Mouse (Mus musculus) T-cell, adult 2 months (primary cell): Measurements from ENCODE around the gene Otub2.

Experiments
- DNase-seq: peaks from one replicate; pipeline ENCODE4 v3.0.0; 2022; ENCODE audit warnings: low spot score

The Otub2 gene

DNA sequence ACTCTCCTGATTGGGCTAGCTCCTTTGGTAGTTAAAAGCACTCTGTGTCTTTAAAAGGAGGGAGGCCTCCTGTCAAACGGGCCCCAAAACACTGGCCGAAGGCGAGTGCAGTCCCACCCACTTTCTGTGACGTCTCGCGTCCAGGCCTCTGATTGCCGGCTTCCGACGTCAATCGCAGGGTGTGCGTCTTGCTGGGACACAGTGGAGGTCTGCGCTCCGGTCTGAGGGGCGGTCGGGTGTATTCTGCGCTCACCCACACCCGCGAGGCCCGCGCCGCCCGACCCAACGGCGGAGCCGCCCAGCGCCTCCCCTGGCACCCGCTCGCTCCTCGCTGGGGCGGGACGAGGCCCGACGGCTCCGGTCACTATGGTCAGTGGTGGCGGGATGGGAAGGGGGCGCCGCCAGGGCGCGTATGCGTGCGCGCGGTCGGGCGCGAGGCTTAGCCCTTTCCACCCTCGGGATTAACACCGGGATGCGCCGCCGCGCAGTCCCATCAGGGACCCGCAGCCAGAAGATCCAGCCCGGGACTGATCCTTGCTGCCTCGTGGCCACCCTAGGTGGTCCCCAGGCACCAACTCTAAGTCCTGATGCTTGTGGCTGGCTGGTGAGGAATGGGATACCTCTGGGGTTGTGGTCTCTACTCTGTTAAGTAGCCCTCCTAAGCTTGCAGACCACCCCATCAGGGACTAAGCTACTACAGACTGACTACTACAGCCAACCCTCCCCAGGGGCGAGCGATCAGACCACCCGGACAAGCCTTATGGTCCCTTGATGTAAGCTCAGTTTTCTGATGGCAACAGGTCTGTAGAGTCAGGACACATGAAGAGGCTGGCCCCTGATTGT lies at the start of gene Otub2:
TSS of gene Otub2 (plus strand) at position 178 of the 843 bp plus-strand sequence.
- peak; percentile 86 for DNase-seq

DNA sequence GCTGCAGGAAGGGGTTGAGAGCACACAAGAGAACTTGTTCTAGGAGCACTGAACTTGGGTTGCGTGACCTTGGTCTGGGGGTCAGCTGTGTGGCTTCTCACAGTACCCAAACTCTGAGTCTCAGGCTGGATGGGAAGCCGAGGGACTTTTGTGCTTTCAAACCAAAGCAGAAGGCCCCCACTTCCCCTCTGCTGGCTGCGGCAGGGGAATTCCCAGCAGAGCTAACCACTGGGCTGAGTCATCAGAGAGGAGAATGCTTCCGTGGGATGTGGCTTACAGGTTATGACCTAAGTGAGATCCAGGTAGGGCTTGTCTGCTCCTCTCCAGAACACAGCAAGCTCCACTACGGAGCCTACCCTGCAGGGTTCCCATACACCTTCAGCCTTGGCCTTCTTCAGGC lies 47.3 kb upstream of the Otub2 start:
- DNase-seq = peak; percentile 91

- DNase-seq = peak; percentile 71
These were observed 45.0 kb upstream of the Otub2 start for GRCm38 (mm10) chr12:103343456-103343855.

DNA sequence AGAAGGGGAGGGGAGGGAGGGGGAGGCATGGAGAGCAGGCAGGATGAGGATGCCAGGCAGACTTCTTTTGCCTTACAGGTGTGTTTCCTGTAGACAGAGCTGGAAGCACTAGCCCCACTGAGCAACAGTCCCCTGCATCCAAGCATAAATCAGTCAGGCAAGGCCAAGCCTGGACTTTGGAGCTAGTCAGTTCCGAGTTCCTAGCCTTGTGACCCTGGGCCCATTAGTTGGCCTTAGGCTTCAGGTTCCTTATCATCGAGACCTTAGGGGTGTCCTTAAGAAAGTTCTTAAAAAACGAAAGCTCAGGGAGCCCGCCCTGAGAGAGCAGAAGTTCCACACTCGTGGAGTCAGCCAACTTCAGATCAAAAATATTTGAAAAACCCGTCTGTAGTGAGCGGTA lies 43.5 kb upstream of the Otub2 start:
- DNase-seq = no peak

- no peak for DNase-seq
These were observed 41.5 kb upstream of the Otub2 start for GRCm38 (mm10) chr12:103346945-103347344.

DNA sequence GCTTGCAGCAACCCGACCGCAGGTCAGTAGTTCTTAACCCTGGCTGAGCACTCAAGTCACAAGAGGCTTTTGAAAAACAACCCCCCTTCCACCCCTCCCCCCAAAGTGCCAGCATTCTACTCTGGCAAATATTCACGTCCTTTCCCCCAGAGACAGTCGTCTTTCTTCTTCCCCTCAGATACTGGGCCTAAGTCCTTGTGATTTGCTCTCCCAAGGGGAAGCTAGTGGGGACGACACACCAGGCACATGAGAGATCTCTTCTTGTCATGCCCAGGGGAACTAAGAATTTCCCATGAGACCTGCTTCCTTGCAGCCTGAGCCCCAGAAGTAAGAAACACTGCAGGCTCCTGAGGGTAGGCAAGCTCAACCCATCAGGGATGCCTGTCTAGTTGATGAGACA lies 41.1 kb upstream of the Otub2 start:
- DNase-seq = no peak

- DNase-seq = peak; percentile 72
These were observed 40.0 kb upstream of the Otub2 start for GRCm38 (mm10) chr12:103348506-103348905.

DNA sequence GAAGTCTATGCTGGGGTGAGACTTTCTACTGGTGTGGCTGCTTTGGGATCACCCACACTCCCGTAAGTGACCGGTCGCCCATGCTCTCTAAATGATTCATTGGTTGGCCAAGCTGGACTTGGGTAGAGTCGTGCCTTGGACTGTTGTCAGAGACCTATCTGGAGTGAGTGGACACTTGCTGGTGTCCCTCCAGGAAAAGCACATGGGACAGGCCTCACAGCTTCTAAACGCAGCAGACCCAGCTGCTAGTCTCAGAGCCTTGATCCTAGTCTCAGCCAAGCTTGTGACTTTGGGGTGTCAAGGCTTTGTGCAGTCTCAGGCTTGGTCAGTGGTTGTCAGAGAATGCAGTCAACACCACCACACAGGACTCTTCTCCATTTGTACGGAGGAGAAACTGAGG lies 35.7 kb upstream of the Otub2 start:
- DNase-seq = no peak

DNA sequence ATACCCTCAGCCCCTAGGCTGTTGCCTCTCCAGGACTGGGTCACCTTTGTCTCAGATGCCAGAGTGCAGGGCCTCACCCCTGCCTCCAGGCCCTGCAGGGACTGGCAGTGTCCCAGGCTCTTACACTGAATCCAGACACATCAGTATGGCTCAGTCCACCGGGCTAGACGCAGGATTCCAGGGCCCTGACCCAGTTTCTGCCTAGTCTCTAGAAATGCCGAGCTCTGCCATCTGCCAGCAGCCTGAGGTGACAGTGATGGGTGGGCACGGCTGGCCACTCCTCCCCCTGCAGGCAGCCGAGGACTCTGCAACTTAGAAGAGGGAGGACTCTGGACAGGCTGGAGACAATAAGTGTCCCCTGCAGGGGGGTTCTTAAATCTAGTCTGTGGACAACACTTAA lies 34.9 kb upstream of the Otub2 start:
- no peak for DNase-seq

DNA sequence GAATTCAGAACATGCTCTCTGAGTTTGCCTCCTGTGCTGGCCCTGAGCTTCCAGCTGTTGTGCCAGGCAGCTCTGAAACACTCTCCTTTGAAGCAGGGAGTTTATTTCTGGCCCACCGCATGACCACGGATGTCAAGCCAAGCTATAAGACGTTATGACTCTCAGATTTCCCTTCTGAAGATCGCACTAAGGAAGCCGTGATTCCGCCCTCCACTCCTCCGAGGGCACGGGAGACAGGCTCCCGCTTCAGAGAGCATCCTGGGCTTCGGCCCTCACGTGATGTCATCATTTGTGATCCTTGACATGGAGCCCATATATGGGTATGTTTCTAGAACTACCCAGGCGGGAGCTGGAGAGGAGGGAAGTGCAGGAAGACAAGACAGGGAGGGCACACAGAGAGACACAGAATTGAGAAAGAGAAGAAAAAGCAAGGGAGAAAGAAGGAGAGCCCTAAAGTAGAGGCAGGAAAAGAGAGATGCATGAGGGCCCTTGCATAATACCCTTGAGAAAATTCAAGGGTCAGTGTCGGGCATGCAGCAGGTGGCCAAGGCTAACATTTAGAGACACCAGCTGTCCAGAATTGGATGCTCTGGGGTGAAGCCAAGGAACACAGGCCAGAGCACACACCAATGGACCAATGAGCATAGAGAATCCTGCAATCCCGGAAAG lies 32.6 kb upstream of the Otub2 start, which contains the start of gene Asb2:
TSS of gene Asb2 (minus strand) at position 256 of the 669 bp plus-strand sequence.
- no peak for DNase-seq

GRCm38 (mm10) chr12:103356415-103356748 lies 32.1 kb upstream of the Otub2 start:
- DNase-seq = no peak

GRCm38 (mm10) chr12:103358216-103358615 lies 30.3 kb upstream of the Otub2 start:
- no peak for DNase-seq

GRCm38 (mm10) chr12:103358951-103359801 lies 29.3 kb upstream of the Otub2 start:
- no peak for DNase-seq

DNA sequence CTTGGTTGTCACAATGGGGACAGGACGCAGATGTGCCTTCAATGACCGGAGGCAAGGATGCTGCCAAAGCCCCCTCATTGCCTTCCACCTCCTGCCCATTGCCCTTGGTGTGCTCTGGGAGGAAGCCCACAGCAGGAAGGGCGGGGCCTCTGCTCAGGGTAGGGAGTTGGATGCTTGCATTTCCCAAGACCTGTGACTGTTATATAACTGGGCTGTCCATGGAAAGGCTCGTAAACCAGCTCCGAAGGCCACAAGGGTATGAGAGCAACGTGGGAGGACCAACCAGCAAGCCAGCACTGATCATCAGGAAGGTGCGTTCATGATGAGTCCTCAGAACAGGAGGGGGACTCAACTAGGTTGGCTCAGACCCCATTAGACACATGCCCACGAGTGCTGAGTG lies 27.7 kb upstream of the Otub2 start:
- DNase-seq = no peak

DNA sequence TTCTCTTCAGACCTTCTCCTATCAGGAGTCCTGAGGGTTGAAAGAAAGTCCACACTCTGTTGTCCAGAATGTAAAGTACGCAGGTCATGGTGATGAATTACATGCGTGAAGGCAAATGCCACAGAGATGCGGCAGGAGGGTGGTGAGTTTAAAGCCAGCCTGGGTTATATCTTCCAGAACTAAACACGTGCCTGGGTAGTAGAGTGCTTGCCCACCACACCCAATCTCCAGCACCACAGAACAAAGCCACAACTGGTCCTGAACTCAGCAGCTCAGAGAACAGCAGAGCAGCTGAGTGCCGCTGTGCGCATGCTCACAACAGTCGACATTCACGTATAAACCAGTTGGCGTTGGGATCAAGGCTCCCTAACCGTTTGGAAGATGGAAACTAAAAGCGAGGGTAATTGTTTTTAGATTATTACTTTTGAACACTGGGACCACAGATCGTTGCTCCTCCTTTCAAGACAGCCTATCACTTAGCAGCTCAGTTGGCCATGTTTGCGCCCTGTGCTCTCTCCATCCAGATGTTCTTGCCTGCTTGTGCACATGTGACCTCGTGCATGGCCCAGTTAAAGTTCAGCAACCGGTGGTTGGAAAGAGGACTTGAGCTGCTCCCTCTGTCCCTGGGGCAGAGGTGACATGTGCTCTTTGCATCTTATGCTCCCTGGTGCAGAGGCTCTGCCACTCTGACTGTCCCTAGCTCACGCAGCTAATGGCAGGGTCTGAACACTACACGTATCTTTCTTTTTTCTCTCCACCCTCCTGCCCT lies 26.8 kb upstream of the Otub2 start:
- DNase-seq = no peak

DNA sequence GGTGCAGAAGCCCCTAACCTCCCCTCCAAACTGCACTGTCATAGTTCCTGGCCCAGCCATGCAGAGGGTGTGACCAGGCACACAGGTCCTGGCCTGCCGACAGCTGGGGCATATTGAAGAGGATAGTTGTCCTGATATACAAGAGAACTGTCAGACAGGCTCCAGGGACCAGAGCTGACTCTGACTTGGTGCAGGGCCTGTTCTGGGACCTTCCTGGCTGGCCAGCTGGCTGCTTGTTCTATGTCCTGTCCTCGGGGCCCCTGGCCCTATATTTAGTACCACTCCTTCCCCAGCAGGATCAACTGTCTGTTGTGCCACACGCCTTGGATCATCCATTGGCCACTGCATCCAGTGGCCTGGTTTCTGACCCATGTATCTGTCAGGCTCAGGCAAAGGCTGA lies 26.1 kb upstream of the Otub2 start:
- DNase-seq = no peak

- DNase-seq = no peak
These were observed 21.3 kb upstream of the Otub2 start for GRCm38 (mm10) chr12:103367171-103367570.

DNA sequence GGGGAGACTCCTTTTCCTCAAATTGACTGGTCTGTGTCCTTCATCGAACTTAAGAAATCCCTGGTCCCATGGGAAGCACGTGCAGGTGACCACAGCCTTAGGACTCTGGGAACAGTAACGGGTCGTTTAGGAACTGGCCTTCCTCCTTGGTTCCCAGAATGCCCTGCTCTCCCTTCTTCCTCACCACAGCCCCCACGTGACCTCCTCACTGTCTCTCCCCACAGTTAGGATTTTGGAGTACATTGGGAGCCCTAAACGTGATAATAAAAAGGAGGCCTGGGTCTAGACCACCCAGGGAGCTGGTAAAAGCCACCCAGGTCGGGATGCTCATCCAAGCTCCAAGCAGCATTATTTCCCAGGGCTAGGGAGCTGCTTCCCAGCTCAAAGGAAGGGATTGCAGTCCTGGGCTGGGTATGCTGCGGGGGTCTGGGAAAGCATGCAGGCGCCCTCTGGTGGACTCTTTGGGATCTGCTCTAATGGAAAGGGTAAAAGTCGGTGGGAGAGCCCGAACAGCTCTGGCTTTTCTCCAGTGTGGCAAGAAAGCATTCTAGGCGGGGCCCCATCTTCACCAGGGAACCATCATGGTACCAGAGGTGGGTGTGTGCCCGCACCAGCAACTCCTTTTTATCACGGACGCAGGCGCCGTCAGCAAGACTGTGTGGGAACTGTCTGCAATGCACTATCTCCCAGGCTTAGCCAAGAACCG lies 20.7 kb upstream of the Otub2 start:
- peak; percentile 45 for DNase-seq

GRCm38 (mm10) chr12:103368326-103368669 lies 20.2 kb upstream of the Otub2 start:
- DNase-seq = no peak

GRCm38 (mm10) chr12:103368777-103369176 lies 19.7 kb upstream of the Otub2 start:
- DNase-seq = no peak

DNA sequence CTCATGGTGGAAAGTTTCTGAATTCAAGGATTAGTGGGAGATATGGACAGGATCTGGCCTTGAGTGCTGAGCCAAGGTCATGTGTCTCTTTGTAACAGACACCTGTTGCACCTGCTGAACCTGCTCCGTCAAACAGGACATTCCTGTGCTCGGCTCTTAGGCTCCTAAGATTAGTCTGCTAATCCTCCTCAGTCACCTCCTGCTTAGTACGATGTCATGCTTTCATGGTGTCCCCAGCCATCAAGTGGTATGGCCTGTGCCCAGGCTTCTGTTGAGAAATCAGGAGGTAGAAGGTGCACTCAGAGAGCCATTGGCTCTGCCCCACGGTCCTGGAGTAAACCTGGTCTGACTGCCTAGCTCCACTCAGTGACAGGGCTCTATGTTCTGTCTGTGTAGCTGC lies 17.6 kb upstream of the Otub2 start:
- DNase-seq = no peak
